Mouse (Mus musculus) liver, adult 2 months (tissue): ENCODE measurements around the gene Numb. TPM values are rescaled to one million over a fixed set of nuclear protein-coding genes. Genes with fewer than 3 reads are reported as not detected.

Experiments used
- DNase-seq: peaks from one replicate; pipeline ENCODE4 v3.0.0-alpha.2; 2011; ENCODE audit warnings: low read depth, low spot score; ENCODE audit errors: extremely low read depth
- H3K27ac ChIP-seq: fragments of 200-500 bp; replicated peaks from 2 replicates; pipeline ENCODE4 v1.5.1; 2012; ENCODE audit warnings: low read depth, mild to moderate bottlenecking, control low read depth, inconsistent platforms, low read length; ENCODE audit not compliant: insufficient read depth
- H3K27me3 ChIP-seq: fragments of 200-500 bp; 2 replicates; pipeline ENCODE4 v1.6.1; 2012; ENCODE audit warnings: mild to moderate bottlenecking, moderate library complexity, low read length, inconsistent platforms; ENCODE audit not compliant: control insufficient read depth, insufficient read depth
- H3K36me3 ChIP-seq: fragments of 200-500 bp; 2 replicates; pipeline ENCODE4 v1.6.1; 2012; ENCODE audit warnings: low read length, inconsistent platforms; ENCODE audit not compliant: control insufficient read depth, insufficient read depth
- H3K4me1 ChIP-seq: fragments of 200-500 bp; 2 replicates; pipeline ENCODE4 v1.6.1; 2011; ENCODE audit warnings: low read length; ENCODE audit not compliant: control insufficient read depth, insufficient read depth
- H3K4me3 ChIP-seq: fragments of 200-500 bp; 2 replicates; pipeline ENCODE4 v1.5.1; 2011; ENCODE audit warnings: low read depth, mild to moderate bottlenecking, control low read depth, low read length, moderate library complexity; ENCODE audit not compliant: insufficient read depth
- H3K79me2 ChIP-seq: fragments of 200-500 bp; 2 replicates; pipeline ENCODE4 v1.6.1; 2012; ENCODE audit warnings: inconsistent platforms, mild to moderate bottlenecking, low read length, moderate library complexity; ENCODE audit not compliant: control insufficient read depth, insufficient read depth
- H3K9ac ChIP-seq: fragments of 200-500 bp; 2 replicates; pipeline ENCODE4 v1.6.1; 2012; ENCODE audit warnings: low read depth, mild to moderate bottlenecking, control low read depth, inconsistent platforms, low read length
- CTCF ChIP-seq: fragments of 200-500 bp; IDR thresholded peaks from 2 replicates; pipeline ENCODE4 v1.5.1; 2011; ENCODE audit warnings: low read depth, low read length, control low read depth
- POLR2A ChIP-seq: fragments of 200-500 bp; IDR thresholded peaks from 2 replicates; pipeline ENCODE4 v1.6.1; 2011; ENCODE audit warnings: low read length, control low read depth; ENCODE audit not compliant: insufficient read depth; ENCODE audit errors: extremely low read depth
- WGBS: fragments of 180-500 bp; shearing (Covaris S2); methylation state at CpG from one replicate; pipeline ENCODE4 v1.1.7; 2018; 5-methylcytosine and 5-hydroxymethylcytosine counted together
- polyA plus RNA-seq: library from polyadenylated mRNA; depleted of rRNA; stranded (reverse); fragments of >200 nt; gene quantifications from 2 replicates; pipeline ENCODE4 v1.2.3, GENCODE M21; 2012
- total RNA-seq: library from RNA; depleted of rRNA; stranded (reverse); fragments of >200 nt; gene quantifications from 2 replicates; pipeline ENCODE4 v1.2.3, GENCODE M21; 2014

The Numb gene
- total and polyA plus RNA-seq, 2 experiments: 20.2 to 46.7 TPM

- WGBS: 15% methylated on average over 1 of the region's 1 CpGs
- H3K9ac ChIP-seq: no peak overlapping the region
Measured at GRCm38 (mm10) chr12:83855211-83855610, 66.5 kb downstream of the Numb start.

DNA sequence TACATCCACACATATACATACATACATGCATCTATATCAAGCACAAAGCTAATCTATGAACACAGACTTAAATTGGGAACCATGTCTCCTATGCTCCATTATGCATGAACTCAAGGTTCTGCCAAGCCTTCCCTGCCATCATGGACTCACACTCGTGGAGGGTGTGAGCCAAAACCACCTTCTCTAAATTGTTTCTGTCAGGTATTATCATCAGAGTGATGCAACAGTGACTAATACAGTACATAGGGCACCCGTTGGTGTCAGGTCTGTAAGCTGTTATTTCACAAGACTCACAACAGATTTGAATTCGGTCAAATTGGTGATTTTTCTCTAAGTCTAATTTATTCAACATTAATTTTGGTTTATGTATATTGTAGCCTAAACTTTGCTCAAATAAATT lies 67.5 kb downstream of the Numb start:
- Histone ChIP-seq H3K36me3 (peaks cover 13% of the 10 kb centered on the region), H3K4me3 (no peak overlapping the region), H3K9ac (no peak overlapping the region), H3K27me3 (no peaks in the 10 kb centered on the region), H3K4me1 (peaks cover 13% of the 10 kb centered on the region), H3K27ac (no peak overlapping the region), H3K79me2 (peaks cover 3% of the 10 kb centered on the region; the same call in 1 of the 2 replicates)
- 24% methylated on average over 3 of the region's 3 CpGs for WGBS
- TF ChIP-seq POLR2A (no peak), CTCF (no peak)
- peak; percentile 82 for DNase-seq

More at GRCm38 (mm10) chr12:83855211-83855610, 66.5 kb downstream of the Numb start:
- H3K27me3 ChIP-seq: no peaks in the 10 kb centered on the region
- H3K36me3 ChIP-seq: peaks cover 13% of the 10 kb centered on the region
- TF ChIP-seq CTCF: no peak
- TF ChIP-seq POLR2A: no peak
- peaks cover 13% of the 10 kb centered on the region for H3K4me1 ChIP-seq
- H3K4me3 ChIP-seq: no peak overlapping the region
- peak; percentile 89 for DNase-seq
- peak overlapping the region; percentile 56 for H3K27ac ChIP-seq
- H3K79me2 ChIP-seq: 0 out of 2 replicates have a peak, but pooled peaks cover 3% of the 10 kb centered on the region

GRCm38 (mm10) chr12:83852512-83853213 lies 69.1 kb downstream of the Numb start:
- 82% methylated on average over 5 of the region's 5 CpGs for WGBS
- Histone ChIP-seq H3K36me3 (peaks cover 13% of the 10 kb centered on the region), H3K9ac (no peak overlapping the region), H3K79me2 (peaks cover 3% of the 10 kb centered on the region; the same call in 1 of the 2 replicates), H3K27ac (no peak overlapping the region), H3K4me3 (no peak overlapping the region), H3K4me1 (peaks cover 25% of the 10 kb centered on the region), H3K27me3 (no peaks in the 10 kb centered on the region)
- no peak for DNase-seq
- no peak for TF ChIP-seq CTCF
- no peak for TF ChIP-seq POLR2A

DNA sequence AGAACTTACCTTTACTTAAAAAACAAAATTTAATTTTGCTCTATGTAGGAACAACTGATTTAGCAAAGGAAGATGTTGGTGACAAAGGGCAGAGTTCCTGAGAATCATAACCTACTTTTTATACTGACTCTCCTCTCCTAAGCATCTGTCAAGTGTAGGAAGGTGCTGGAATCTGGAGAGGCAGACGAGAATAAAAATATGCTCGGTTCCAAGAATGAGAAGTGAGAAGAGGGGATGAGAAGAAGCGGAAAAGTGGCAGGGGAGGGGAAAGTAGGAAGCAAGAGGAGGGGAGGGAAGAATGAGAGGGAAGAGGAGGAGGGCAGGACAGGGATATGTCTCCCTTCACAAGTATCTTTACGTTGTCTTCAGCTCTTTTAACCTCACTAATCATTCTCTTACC lies 71.4 kb downstream of the Numb start:
- Histone ChIP-seq H3K36me3 (peaks cover 12% of the 10 kb centered on the region), H3K9ac (no peak overlapping the region), H3K4me3 (no peak overlapping the region), H3K4me1 (peaks cover 19% of the 10 kb centered on the region), H3K79me2 (peaks cover 3% of the 10 kb centered on the region; the same call in 1 of the 2 replicates), H3K27me3 (no peaks in the 10 kb centered on the region), H3K27ac (no peak overlapping the region)
- no peak for DNase-seq
- TF ChIP-seq CTCF (no peak), POLR2A (no peak)
- 86% methylated on average over 4 of the region's 4 CpGs for WGBS

DNA sequence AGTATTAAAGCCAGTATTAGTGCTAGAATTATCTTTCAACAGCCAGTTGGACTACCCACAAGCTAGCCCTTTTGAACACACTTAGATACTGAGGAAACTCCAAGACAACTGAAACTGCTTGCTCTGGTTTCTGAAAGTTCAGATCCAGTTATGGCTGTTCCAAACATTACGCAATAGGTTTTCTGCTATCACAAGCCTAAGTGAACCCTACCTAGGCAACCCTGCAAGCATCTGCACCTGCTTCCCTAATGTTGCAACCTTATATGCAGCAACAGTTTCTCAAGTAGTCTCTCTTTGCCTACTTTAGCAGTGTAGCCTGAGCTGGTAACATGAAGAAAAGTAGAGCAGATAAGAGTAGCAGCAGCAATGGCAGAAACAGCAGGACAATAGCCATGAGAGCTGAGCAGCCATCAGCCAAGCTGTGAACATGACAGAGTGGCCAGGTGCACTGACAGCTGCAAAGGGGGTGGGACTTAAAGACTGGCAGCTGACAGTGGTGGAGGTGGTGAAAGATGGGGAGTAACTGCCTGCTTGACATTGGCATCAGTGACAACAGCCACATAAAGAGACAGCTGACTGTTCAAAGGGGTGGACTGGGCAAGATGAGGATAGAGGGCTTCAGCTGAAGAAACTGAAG lies 73.0 kb downstream of the Numb start:
- Histone ChIP-seq H3K36me3 (peaks cover 12% of the 10 kb centered on the region), H3K9ac (no peak overlapping the region), H3K79me2 (peaks cover 3% of the 10 kb centered on the region; the same call in 1 of the 2 replicates), H3K27ac (0 out of 2 replicates have a peak overlapping the region, but pooled peaks have one; percentile 3), H3K4me3 (no peak overlapping the region), H3K27me3 (no peaks in the 10 kb centered on the region), H3K4me1 (peaks cover 15% of the 10 kb centered on the region)
- TF ChIP-seq CTCF (no peak), POLR2A (no peak)
- peak; percentile 85 for DNase-seq
- 38% methylated on average over 1 of the region's 1 CpGs for WGBS
